Mouse (Mus musculus) neural tube, embryonic 12.5 days (tissue): ENCODE measurements around the gene Cel. TPM values are rescaled to one million over a fixed set of nuclear protein-coding genes. Genes with fewer than 3 reads are reported as not detected.
"Not testable (repeated sequence)": the region's sequence is repeated elsewhere in the genome, so short reads cannot be mapped to it uniquely, and the experiment has no call there.

Experiments used
- ATAC-seq: fragments of 200-750 bp; cut with Nextera tagmentation; 2 replicates; pipeline ENCODE4 v1.8.0; 2017; ENCODE audit warnings: low read depth, mild to moderate bottlenecking, moderate TSS enrichment, moderate library complexity; ENCODE audit not compliant: low FRiP score
- H3K27ac ChIP-seq: fragments of 300-500 bp; sonication (generic); 2 replicates; pipeline ENCODE4 v1.5.1; 2016
- H3K27me3 ChIP-seq: fragments of 300-500 bp; sonication (generic); replicated peaks from 2 replicates; pipeline ENCODE4 v1.6.1; 2016; ENCODE audit warnings: mild to moderate bottlenecking
- H3K36me3 ChIP-seq: fragments of 300-500 bp; sonication (generic); 2 replicates; pipeline ENCODE4 v1.6.1; 2016; ENCODE audit warnings: mild to moderate bottlenecking
- H3K4me1 ChIP-seq: fragments of 300-500 bp; sonication (generic); 2 replicates; pipeline ENCODE4 v1.6.1; 2016
- H3K4me2 ChIP-seq: fragments of 300-500 bp; sonication (generic); replicated peaks from 2 replicates; pipeline ENCODE4 v1.6.1; 2016; ENCODE audit warnings: mild to moderate bottlenecking
- H3K4me3 ChIP-seq: fragments of 300-500 bp; sonication (generic); 2 replicates; pipeline ENCODE4 v1.5.1; 2016
- H3K9ac ChIP-seq: fragments of 300-500 bp; sonication (generic); 2 replicates; pipeline ENCODE4 v1.6.1; 2016; ENCODE audit warnings: mild to moderate bottlenecking
- H3K9me3 ChIP-seq: fragments of 300-500 bp; sonication (generic); 2 replicates; pipeline ENCODE4 v1.6.1; 2016; ENCODE audit warnings: mild to moderate bottlenecking
- WGBS: fragments of 180-500 bp; shearing (Covaris S2); methylation state at CpG from one replicate; pipeline ENCODE4 v1.1.7; 2016; 5-methylcytosine and 5-hydroxymethylcytosine counted together
- polyA plus RNA-seq: library from polyadenylated mRNA; unstranded; fragments of >200 nt; fragmentation: Nextera tagmentation; extraction: Ambion mirVana; gene quantifications from 2 replicates; pipeline ENCODE4 v1.2.1, GENCODE M21; 2016

Cel gene
- polyA plus RNA-seq, 1 experiment from 2014 or later: not detected

GRCm38 (mm10) chr2:28523643-28524117 lies 39.5 kb downstream of the Cel start:
- H3K9me3 ChIP-seq: no peaks in the 10 kb centered on the region
- peaks cover 58% of the 10 kb centered on the region for H3K4me1 ChIP-seq
- no peak overlapping the region for H3K27ac ChIP-seq
- 7% methylated on average over 5 of the region's 5 CpGs for WGBS
- no peak overlapping the region for H3K4me3 ChIP-seq
- no peak overlapping the region for H3K9ac ChIP-seq
- H3K27me3 ChIP-seq: no peaks in the 10 kb centered on the region
- ATAC-seq: peak; percentile 81
- H3K36me3 ChIP-seq: no peaks in the 10 kb centered on the region
- no peak overlapping the region for H3K4me2 ChIP-seq

DNA sequence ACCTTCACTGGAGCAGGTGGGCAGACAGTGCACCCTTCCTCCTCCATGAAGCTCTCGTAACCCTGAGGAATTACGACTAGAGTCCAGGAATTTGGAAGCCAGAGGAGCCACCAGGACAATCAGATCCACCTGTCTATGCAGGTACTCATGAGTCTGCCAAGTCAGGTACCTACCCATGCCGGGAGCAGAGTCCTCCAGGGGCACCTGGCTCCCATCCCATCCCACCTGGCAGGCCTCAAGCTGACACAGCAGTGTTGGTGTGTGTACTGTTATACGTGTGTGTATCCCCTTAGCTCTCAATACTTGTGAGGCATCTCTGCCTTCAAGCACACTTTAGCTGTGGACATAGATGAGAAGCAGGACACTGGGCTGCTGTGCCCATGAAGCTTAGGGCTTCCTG lies 41.0 kb downstream of the Cel start:
- Histone ChIP-seq H3K9ac (no peak overlapping the region), H3K27ac (no peak overlapping the region), H3K36me3 (no peaks in the 10 kb centered on the region), H3K9me3 (no peaks in the 10 kb centered on the region), H3K4me1 (peaks cover 58% of the 10 kb centered on the region), H3K27me3 (no peaks in the 10 kb centered on the region), H3K4me3 (no peak overlapping the region), H3K4me2 (no peak overlapping the region)
- ATAC-seq: no peak
- 87% methylated on average over 4 of the region's 4 CpGs for WGBS

- Histone ChIP-seq H3K9ac (no peak overlapping the region), H3K4me2 (no peak overlapping the region), H3K9me3 (no peaks in the 10 kb centered on the region), H3K27me3 (no peaks in the 10 kb centered on the region), H3K4me1 (peaks cover 62% of the 10 kb centered on the region), H3K27ac (no peak overlapping the region), H3K36me3 (no peaks in the 10 kb centered on the region), H3K4me3 (no peak overlapping the region)
- ATAC-seq: no peak
- 92% methylated on average over 6 of the region's 6 CpGs for WGBS
Measured at GRCm38 (mm10) chr2:28521571-28522151, 41.5 kb downstream of the Cel start.

- Histone ChIP-seq H3K9me3 (no peaks in the 10 kb centered on the region), H3K27me3 (no peaks in the 10 kb centered on the region), H3K4me2 (no peak overlapping the region), H3K36me3 (no peaks in the 10 kb centered on the region), H3K4me3 (no peak overlapping the region), H3K27ac (no peak overlapping the region), H3K9ac (0 out of 2 replicates have a peak overlapping the region, but pooled peaks have one; percentile 21), H3K4me1 (peaks cover 61% of the 10 kb centered on the region)
- 75% methylated on average over 5 of the region's 5 CpGs for WGBS
- ATAC-seq: no peak
Measured at GRCm38 (mm10) chr2:28520581-28520980, 42.6 kb downstream of the Cel start.

- no peak overlapping the region for H3K4me2 ChIP-seq
- H3K27ac ChIP-seq: no peak overlapping the region
Measured at GRCm38 (mm10) chr2:28518231-28518630, 45.0 kb downstream of the Cel start.

DNA sequence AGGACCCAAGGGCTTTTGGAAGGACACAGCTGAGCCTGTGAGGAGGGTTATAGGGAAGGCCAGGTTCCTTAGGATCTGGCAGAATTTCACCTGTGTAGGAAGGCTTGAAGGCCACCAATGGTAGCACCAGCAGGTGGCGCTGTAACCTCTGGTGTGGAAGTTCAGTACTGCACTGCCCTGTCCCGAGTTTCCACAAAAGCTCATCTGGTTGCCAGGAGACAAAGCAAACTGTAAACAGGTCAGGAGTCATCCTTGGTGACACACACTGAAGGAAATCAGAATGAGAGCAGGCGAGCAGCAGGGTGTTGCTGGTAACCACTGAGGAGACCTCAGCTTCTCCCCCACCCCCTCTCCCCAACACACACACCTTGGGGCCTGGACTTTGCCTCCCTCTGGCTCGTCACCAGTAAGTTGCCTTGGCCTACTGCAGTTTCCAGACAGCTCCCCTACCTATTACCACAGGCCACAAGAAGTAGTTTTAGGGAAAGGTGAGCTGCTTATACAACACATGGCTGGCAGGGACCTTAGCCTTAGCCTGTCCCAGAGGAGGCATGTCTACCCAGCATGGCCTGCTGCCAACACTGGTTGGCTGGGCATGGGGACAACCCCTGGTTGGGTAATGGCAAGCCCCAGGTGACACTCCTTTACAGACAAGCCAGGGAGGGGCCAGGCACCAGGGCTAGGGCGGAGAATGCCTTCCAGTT lies 45.8 kb downstream of the Cel start:
- WGBS: 49% methylated on average over 5 of the region's 5 CpGs
- no peaks in the 10 kb centered on the region for H3K27me3 ChIP-seq
- H3K4me3 ChIP-seq: no peak overlapping the region
- no peak overlapping the region for H3K27ac ChIP-seq
- no peak overlapping the region for H3K4me2 ChIP-seq
- peaks cover 60% of the 10 kb centered on the region for H3K4me1 ChIP-seq
- no peak for ATAC-seq
- no peaks in the 10 kb centered on the region for H3K9me3 ChIP-seq
- no peak overlapping the region for H3K9ac ChIP-seq
- H3K36me3 ChIP-seq: no peaks in the 10 kb centered on the region

More at GRCm38 (mm10) chr2:28518231-28518630, 45.0 kb downstream of the Cel start:
- ATAC-seq: no peak
- H3K27me3 ChIP-seq: no peaks in the 10 kb centered on the region
- WGBS: 23% methylated on average over 2 of the region's 2 CpGs
- no peak overlapping the region for H3K9ac ChIP-seq
- H3K9me3 ChIP-seq: no peaks in the 10 kb centered on the region
- no peaks in the 10 kb centered on the region for H3K36me3 ChIP-seq
- H3K4me1 ChIP-seq: peaks cover 60% of the 10 kb centered on the region
- H3K4me3 ChIP-seq: no peak overlapping the region

- no peaks in the 10 kb centered on the region for H3K9me3 ChIP-seq
- no peaks in the 10 kb centered on the region for H3K27me3 ChIP-seq
- peaks cover 51% of the 10 kb centered on the region for H3K4me1 ChIP-seq
- no peaks in the 10 kb centered on the region for H3K36me3 ChIP-seq
- 20% methylated on average over 5 of the region's 5 CpGs for WGBS
- peak overlapping the region; percentile 81 for H3K4me3 ChIP-seq
- no peak overlapping the region for H3K27ac ChIP-seq
- ATAC-seq: no peak
- peak overlapping the region; percentile 88 for H3K4me2 ChIP-seq
- H3K9ac ChIP-seq: peak overlapping the region; percentile 92
Measured at GRCm38 (mm10) chr2:28514489-28514888, 48.7 kb downstream of the Cel start.

GRCm38 (mm10) chr2:28513431-28514370 lies 49.5 kb downstream of the Cel start:
- Histone ChIP-seq H3K27ac (peak overlapping the region; percentile 50), H3K9ac (peak overlapping the region; percentile 92), H3K4me3 (peak overlapping the region; percentile 81), H3K9me3 (no peaks in the 10 kb centered on the region), H3K36me3 (no peaks in the 10 kb centered on the region), H3K27me3 (no peaks in the 10 kb centered on the region), H3K4me1 (peaks cover 51% of the 10 kb centered on the region), H3K4me2 (peak overlapping the region; percentile 88)
- peak; percentile 44 for ATAC-seq
- WGBS: 6% methylated on average over 47 of the region's 47 CpGs

- peak; percentile 54 for ATAC-seq
- WGBS: under 1% methylated on average over 70 of the region's 71 CpGs
- H3K9ac ChIP-seq: peak within 1 kb of the TSS; percentile 92
Measured at GRCm38 (mm10) chr2:28512798-28513401, 50.3 kb downstream of the Cel start, which contains the start of gene Ralgds. TSS of gene Ralgds (plus strand) at chr2:28513125.

GRCm38 (mm10) chr2:28511600-28511999 lies 51.6 kb downstream of the Cel start:
- WGBS: 49% methylated on average over 5 of the region's 5 CpGs
- not testable (repeated sequence) for H3K27me3 ChIP-seq, H3K27ac ChIP-seq, H3K4me3 ChIP-seq, ATAC-seq, H3K9ac ChIP-seq, H3K4me2 ChIP-seq, H3K36me3 ChIP-seq, H3K9me3 ChIP-seq
- peaks cover 32% of the 10 kb centered on the region for H3K4me1 ChIP-seq

More at GRCm38 (mm10) chr2:28512798-28513401, 50.3 kb downstream of the Cel start, which contains the start of gene Ralgds:
- peak within 1 kb of the TSS; percentile 50 for H3K27ac ChIP-seq
- no peaks in the 10 kb centered on the region for H3K27me3 ChIP-seq
- H3K4me3 ChIP-seq: peak within 1 kb of the TSS; percentile 81
- peaks cover 45% of the 10 kb centered on the region for H3K4me1 ChIP-seq
- H3K36me3 ChIP-seq: no peaks in the 10 kb centered on the region
- H3K9me3 ChIP-seq: no peaks in the 10 kb centered on the region
- peak within 1 kb of the TSS; percentile 88 for H3K4me2 ChIP-seq

DNA sequence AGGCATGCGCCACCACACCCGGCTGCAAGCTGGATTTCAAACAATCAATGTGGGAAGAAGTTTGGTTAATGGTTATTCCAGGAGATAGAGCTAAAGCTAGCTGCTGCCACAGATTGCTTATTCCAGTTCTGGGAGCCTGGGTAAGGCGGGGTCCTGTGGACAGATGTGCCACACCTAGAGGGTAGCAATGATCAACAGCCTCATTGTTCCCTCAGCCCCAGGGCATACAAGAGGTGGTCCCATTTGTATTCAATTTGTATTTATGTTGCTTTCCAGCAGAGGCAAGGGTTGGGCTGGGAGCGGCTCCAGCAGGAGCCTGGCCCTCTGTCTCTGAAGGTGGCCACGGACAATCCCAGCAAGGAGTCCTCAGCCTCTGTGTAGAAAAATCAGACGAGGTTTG lies 56.9 kb downstream of the Cel start:
- WGBS: 79% methylated on average over 6 of the region's 6 CpGs
- ATAC-seq: no peak

More for the DNA sequence above, 56.9 kb downstream of the Cel start:
- H3K9ac ChIP-seq: no peak overlapping the region
- no peak overlapping the region for H3K27ac ChIP-seq
- no peak overlapping the region for H3K4me3 ChIP-seq
- H3K27me3 ChIP-seq: no peaks in the 10 kb centered on the region
- no peaks in the 10 kb centered on the region for H3K9me3 ChIP-seq
- no peaks in the 10 kb centered on the region for H3K4me1 ChIP-seq
- no peak overlapping the region for H3K4me2 ChIP-seq
- no peaks in the 10 kb centered on the region for H3K36me3 ChIP-seq
